Mouse (Mus musculus): Measurements from ENCODE around the gene Cic.

DNA sequence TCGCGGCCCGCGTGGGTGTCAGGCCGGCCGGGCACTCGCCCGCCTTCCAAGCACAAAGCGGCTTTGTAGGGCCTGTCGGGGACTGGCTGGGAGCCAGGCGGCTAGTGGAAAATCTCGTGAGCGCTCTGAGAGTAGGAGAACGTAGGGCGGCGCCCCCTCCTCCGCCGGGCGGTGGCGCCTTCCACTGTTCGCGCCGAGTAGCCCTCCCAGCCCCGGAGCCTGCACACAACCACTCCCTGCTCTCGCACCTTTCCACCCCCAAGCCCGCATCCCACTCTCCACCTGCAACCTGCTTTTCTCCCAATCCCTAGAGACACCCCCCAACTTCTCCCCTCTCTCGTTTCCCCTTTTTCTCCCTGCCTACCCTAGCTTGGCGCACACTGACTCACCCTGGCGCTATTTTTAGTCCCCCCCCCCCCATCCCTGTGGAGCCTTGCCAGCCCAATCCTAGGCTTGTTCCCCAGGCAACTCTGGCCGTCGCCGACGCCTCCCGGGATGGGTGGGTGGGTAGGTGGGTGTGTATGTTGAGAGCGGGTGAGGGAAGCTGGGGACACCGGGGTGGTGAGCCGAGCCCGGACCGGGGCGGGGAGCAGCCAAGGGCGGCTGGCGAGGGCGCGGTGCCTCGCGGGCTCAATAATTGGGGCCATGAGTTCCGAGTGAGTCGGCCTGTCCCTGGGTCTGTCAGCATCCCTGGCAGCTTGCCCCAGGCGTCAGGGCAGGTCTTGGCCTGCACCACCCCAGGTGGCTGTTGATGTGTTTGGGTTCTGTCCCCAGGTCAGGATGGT is 11.8 kb downstream of the Cic start:
- TF ChIP-seq POLR2A (IDR thresholded peaks at IDR 0.05; ENCODE audit: borderline replicate concordance, control insufficient read depth, low read depth, low read length): peak; percentile 54
- TF ChIP-seq CTCF (IDR thresholded peaks at IDR 0.05; ENCODE audit: control insufficient read depth, insufficient read depth, low read length): no peak
